Mouse (Mus musculus) limb, embryonic 12.5 days (tissue): ENCODE measurements around the gene Aspm. TPM values are rescaled to one million over a fixed set of nuclear protein-coding genes. Genes with fewer than 3 reads are reported as not detected.

ENCODE experiments used
- ATAC-seq: fragments of 200-750 bp; cut with Nextera tagmentation; 2 replicates; pipeline ENCODE4 v1.8.0; 2017; ENCODE audit warnings: low read depth, moderate TSS enrichment; ENCODE audit not compliant: insufficient number of reproducible peaks, insufficient read depth, low FRiP score, low TSS enrichment
- H3K27ac ChIP-seq: fragments of 300-500 bp; sonication (generic); 2 replicates; pipeline ENCODE4 v1.5.1; 2016; ENCODE audit warnings: mild to moderate bottlenecking, moderate library complexity
- H3K27me3 ChIP-seq: fragments of 300-500 bp; sonication (generic); 2 replicates; pipeline ENCODE4 v1.6.1; 2016; ENCODE audit warnings: mild to moderate bottlenecking, moderate library complexity
- H3K36me3 ChIP-seq: fragments of 300-500 bp; sonication (generic); 2 replicates; pipeline ENCODE4 v1.6.1; 2016; ENCODE audit warnings: mild to moderate bottlenecking, moderate library complexity
- H3K4me1 ChIP-seq: fragments of 300-500 bp; sonication (generic); replicated peaks from 2 replicates; pipeline ENCODE4 v1.6.1; 2016
- H3K4me2 ChIP-seq: fragments of 300-500 bp; sonication (generic); 2 replicates; pipeline ENCODE4 v1.6.1; 2016; ENCODE audit warnings: mild to moderate bottlenecking, moderate library complexity
- H3K4me3 ChIP-seq: fragments of 300-500 bp; sonication (generic); replicated peaks from 2 replicates; pipeline ENCODE4 v1.5.1; 2016; ENCODE audit warnings: mild to moderate bottlenecking
- H3K9ac ChIP-seq: fragments of 300-500 bp; sonication (generic); replicated peaks from 2 replicates; pipeline ENCODE4 v1.6.1; 2016; ENCODE audit warnings: mild to moderate bottlenecking, moderate library complexity
- H3K9me3 ChIP-seq: fragments of 300-500 bp; sonication (generic); 2 replicates; pipeline ENCODE4 v1.6.1; 2016; ENCODE audit warnings: mild to moderate bottlenecking, moderate library complexity
- WGBS: fragments of 180-500 bp; shearing (Covaris S2); methylation state at CpG from one replicate; pipeline ENCODE4 v1.1.7; 2016; 5-methylcytosine and 5-hydroxymethylcytosine counted together
- polyA plus RNA-seq: library from polyadenylated mRNA; unstranded; fragments of >200 nt; fragmentation: Nextera tagmentation; extraction: Ambion mirVana; gene quantifications from 2 replicates; pipeline ENCODE4 v1.2.1, GENCODE M21; 2016

Gene Aspm
- polyA plus RNA-seq, 1 experiment from 2014 or later = 25.9 TPM

DNA sequence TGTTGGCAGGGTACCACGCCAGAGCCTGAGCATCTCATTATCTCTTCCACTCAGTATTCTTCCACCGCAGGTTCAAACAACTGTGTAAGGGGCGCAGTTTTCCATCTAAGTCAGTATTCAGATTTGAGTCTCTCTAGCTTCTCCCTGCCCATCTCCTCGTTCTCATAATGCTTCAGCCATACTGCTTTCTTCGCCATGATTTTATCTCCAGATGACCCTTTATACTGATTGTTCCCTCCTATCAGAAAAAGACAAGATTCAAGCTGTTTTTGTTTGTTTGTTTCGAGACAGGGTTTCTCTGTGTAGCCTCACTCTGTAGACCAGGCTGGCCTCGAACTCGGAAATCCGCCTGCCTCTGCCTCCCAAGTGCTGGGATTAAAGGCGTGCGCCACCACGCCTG is 60.0 kb downstream of the Aspm start:
- no peaks in the 10 kb centered on the region for H3K4me1 ChIP-seq
- no peak overlapping the region for H3K4me3 ChIP-seq
- no peak for ATAC-seq
- H3K9me3 ChIP-seq = no peaks in the 10 kb centered on the region
- H3K4me2 ChIP-seq = no peak overlapping the region
- no peak overlapping the region for H3K9ac ChIP-seq
- no peaks in the 10 kb centered on the region for H3K27me3 ChIP-seq
- 91% methylated on average over 12 of the region's 12 CpGs for WGBS
- no peaks in the 10 kb centered on the region for H3K36me3 ChIP-seq
- no peak overlapping the region for H3K27ac ChIP-seq

Other genes starting within 250 kb of the Aspm start
- 0.05 and 0.39 TPM in 2 replicates for gene Crb1, start 77.7 kb upstream of the Aspm start, polyA plus RNA-seq
- gene Zbtb41, start 32.5 kb upstream of the Aspm start, polyA plus RNA-seq = 13.2 and 13.3 TPM in 2 replicates
- gene F13b, start 46.9 kb downstream of the Aspm start, polyA plus RNA-seq = not detected in 2 replicates
- not detected in 2 replicates for gene Cfhr1, start 105.5 kb downstream of the Aspm start, polyA plus RNA-seq